Mouse (Mus musculus) megakaryocyte progenitor cell, adult 5-6 weeks (primary cell): ENCODE results near the gene Mamdc2. TPM values are rescaled to one million over a fixed set of nuclear protein-coding genes. Genes with fewer than 3 reads are reported as not detected.

Source experiments
- ATAC-seq: replicated peaks from 2 replicates; pipeline ENCODE4 v1.8.0; 2016; ENCODE audit warnings: mild to moderate bottlenecking, moderate TSS enrichment, inconsistent platforms; ENCODE audit not compliant: poor library complexity
- total RNA-seq, 2 experiments: library from RNA; stranded (forward) in 1 of 2; stranded (reverse) in 1 of 2; fragments of 157-497, 149-512 nt in 1 of 2; fragments of 200-1000 nt in 1 of 2; gene quantifications; 2 replicates each; pipeline versions ENCODE4 v1.2.3 to v1.2.4; 2015 to 2017

The Mamdc2 gene
- total RNA-seq, 2 experiments from 2014 or later: 0.17 to 0.35 TPM

- peak; percentile 53 for ATAC-seq
These were observed 3.1 kb downstream of the Mamdc2 start for GRCm38 (mm10) chr19:23444910-23445845.

DNA sequence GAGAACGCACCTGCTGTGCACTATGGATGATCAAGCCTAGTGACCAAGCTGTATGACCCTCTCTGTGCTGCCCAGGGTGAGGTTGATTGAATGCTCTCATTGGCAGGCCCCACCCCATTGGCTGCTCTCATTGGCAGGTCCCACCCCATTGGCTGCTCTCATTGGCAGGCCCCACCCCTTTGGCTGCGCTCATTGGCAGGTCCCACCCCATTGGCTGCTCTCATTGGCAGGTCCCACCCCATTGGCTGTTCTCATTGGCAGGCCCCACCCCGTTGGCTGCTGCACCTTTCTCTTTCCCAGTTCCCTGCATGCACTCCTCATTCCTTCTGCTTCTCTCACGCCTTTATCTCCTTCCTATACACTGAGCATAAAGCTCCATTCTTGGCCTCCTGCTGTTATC lies 12.5 kb downstream of the Mamdc2 start:
- ATAC-seq: no peak

- ATAC-seq: no peak
These were observed 13.8 kb downstream of the Mamdc2 start for GRCm38 (mm10) chr19:23434433-23434832.

GRCm38 (mm10) chr19:23417668-23418067 lies 30.6 kb downstream of the Mamdc2 start:
- no peak for ATAC-seq

DNA sequence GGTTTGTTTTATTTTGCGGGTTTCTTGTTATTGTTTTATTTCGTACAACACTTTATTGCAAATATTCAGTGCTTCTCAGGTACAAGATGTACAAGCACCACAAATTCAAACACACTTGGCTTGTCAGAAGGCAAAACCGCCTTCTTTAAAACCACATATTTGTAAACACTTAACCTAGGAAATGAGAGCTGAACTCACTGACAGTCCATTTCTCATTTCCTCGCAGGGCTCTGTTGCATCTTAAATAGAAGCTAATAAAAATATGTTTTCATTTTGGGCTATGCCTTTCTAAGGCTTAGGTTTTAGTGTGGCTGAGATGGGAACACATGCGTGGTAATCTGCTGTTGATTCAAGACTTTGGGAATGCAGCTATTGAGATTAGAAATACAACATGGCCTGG lies 37.4 kb downstream of the Mamdc2 start:
- no peak for ATAC-seq

DNA sequence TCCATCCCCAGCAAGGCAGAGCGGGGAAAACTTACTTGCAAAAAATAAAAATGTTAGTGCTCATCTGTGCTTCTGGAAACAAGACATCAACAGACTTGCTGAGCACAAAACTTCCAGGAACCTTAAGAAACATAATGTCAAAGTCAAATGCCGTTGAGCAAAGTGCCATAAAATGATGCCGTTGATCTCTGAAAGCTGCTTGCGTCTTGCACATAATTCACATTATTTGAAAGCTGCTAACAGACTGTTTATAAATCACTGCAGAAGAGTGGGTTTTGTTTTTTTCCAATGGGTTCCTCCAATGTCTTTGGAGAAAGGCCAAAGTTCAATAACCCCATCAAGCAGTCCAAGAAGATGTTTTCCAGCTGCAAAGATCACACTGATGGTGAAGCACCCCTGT lies 37.9 kb downstream of the Mamdc2 start:
- no peak for ATAC-seq

GRCm38 (mm10) chr19:23401469-23402135 lies 46.6 kb downstream of the Mamdc2 start:
- no peak for ATAC-seq

DNA sequence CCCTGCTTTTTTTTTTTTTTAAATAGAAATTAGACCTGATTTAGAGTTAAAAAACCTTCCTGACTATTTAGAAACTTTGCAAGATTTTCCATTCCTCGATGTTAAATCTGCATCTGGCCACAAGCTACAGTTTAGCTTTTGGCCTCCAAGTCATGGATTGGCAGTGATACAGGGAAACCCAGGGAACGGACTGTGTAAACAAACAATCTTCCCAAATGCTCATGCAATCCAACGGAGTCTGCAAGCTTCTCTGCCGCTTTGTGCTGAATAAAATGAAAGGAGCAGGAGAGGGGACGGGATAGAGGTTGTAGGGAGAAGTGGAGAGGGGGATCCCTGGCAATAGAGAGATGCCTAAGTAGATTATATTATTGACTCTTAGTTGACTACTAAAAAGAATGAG lies 47.8 kb downstream of the Mamdc2 start:
- no peak for ATAC-seq

GRCm38 (mm10) chr19:23395956-23396355 lies 52.3 kb downstream of the Mamdc2 start:
- ATAC-seq: no peak

DNA sequence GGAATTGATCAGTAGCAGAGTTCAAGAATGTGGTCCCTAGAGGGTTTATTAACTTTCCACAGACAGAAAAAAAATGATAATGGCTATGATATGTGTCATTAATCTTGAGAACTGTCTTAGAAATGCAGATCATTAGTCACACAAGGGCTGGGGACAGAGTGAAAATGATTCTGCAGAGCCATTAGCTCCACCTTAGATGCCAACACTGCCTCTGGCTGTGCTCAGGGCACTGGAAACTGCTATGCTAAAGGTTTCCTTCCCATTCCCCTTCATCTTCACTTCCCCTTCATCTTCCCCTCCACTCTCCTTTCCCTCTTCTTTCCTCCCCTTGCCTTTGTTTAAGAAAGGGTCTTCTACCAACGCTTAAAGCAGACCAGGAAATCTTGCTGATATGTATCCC lies 53.6 kb downstream of the Mamdc2 start:
- no peak for ATAC-seq

GRCm38 (mm10) chr19:23388862-23389272 lies 59.4 kb downstream of the Mamdc2 start:
- no peak for ATAC-seq

GRCm38 (mm10) chr19:23388083-23388861 lies 60.0 kb downstream of the Mamdc2 start:
- ATAC-seq: peak; percentile 69

DNA sequence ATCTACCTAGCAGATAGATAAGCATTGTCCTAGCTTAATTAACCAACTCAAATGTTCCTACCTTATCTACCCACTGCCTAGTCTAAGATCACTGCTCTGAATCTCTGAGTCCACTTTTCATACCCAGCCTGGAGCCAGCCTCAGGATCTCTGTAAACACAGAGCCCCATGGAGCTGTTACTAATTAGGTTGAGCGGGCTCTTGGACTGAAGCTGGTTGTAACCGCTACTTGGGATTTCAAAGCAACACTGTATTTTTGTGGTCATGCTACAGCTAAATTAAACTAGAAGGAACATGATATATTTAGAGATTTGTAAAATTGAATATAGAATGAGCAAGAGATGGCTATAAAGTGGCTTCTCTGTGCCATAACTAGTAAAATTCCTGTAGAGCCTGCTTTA lies 65.8 kb downstream of the Mamdc2 start:
- ATAC-seq: no peak

GRCm38 (mm10) chr19:23380968-23381367 lies 67.3 kb downstream of the Mamdc2 start:
- no peak for ATAC-seq

DNA sequence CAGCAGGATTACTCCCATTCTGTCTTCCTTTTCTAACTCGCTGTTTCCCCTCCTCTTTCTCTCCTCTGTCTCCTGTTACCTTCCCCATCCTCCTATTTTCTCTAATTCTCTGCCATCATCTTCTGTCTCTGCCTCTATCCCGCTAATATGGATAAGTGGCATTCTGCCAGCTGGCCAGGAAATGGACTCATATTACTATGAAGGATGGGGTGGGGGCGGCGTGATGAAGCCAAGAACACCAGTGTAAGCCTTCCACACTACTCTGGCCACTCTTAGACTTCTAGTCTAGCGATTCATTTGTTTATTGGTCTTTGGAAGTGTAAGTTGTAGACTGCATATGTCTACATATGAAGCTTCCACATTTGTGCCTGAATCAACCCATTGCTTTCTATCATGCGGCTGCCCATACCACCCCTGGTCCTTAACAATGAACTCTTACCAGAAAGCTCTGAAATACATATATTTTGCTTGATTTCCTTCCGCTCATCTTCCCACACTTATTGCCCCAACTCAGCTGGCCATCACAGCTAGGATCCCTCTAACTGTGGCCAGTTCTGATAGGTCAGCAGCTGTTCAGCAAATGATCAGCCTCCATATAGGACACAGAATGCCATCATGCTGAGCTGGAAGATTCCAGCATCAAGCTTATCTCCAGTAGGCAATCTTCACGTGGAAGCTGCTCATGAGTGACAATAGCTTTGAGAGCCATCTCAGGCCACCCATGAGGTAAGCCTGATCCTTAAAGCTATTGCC lies 68.3 kb downstream of the Mamdc2 start:
- ATAC-seq: no peak

DNA sequence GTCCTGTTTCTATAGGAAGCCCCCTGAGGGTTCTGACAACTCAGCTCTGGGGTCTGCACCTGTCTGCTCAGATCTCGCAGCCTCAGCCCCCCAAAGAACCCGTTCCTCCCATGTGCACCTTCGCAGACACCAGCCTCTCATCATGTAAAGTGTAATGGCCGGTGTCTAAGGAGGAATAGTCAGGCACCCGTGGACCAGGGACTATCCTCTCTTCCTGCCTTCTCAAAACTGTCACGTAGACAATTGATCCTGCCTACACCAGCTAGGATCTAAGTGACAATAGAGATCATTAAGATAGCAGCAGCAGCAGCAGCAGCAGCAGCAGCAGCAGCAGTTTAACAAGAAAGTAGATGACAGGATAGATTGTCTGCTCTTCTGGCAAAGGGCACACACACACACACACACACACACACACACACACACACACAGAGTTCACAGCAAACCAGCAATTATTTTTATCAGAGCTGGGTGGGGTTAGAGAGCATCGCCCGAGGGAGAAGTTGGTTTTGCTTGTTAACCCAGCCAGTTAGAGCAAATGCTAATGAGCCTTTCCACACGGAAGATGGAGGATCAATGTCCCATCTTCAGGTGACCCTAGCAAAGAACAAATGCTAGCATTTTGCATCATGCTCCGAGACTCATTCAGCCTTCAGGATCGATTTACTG lies 71.6 kb downstream of the Mamdc2 start:
- no peak for ATAC-seq

DNA sequence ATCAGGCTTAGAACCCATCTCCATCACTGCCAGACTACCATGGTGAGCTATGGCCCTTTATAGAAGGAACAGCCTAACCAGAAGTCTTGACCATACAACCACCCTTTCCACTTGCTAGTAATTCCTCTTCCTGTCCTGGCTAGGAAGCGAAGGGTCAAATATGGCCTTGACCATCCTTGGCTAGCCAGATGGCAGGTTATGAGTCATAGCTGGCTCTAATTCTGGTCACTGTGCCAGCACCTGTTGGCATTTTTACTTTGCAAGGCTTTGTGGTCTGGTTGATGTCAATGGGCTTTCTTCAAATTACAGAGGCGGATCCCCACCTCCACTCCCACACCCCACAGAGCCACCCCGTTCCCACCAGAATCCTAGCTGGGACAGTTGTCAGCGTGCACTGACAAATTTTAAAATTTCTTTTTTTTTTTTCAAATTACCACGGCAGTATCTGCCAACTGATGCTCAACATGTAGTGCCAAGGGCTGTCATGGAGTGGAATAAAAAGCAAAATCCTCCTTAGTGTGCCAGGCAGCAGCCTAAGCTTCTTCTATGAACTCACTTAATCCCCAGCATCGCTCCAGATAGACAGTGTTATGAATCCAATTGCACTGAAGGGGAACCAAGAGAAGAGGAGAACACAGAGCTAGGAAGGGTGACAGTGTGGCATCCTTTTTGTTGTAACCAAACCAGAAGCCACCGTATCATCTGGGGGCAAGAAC lies 73.1 kb downstream of the Mamdc2 start:
- ATAC-seq: no peak

GRCm38 (mm10) chr19:23373728-23374127 lies 74.5 kb downstream of the Mamdc2 start:
- no peak for ATAC-seq

- ATAC-seq: peak; percentile 86
These were observed 75.0 kb downstream of the Mamdc2 start for GRCm38 (mm10) chr19:23373287-23373686.
